Mouse (Mus musculus): ENCODE results near the gene Pla2g2d.

Gene Pla2g2d

GRCm38 (mm10) chr4:138775435-138775834, at the start of gene Pla2g2d:
Pla2g2d (plus strand) TSS chr4:138775735.
- DNase-seq (ENCODE audit: low read depth, low spot score) = no peak

GRCm38 (mm10) chr4:138725751-138726150, 49.8 kb upstream of the Pla2g2d start:
- no peak for DNase-seq (ENCODE audit: low read depth, low spot score)

GRCm38 (mm10) chr4:138729018-138729703, 46.4 kb upstream of the Pla2g2d start:
- DNase-seq (ENCODE audit: low read depth, low spot score) = no peak

- no peak for DNase-seq (ENCODE audit: low read depth, low spot score)
Observed at GRCm38 (mm10) chr4:138734105-138734504, 41.4 kb upstream of the Pla2g2d start.

GRCm38 (mm10) chr4:138734863-138735262, 40.7 kb upstream of the Pla2g2d start:
- DNase-seq (ENCODE audit: low read depth, low spot score) = no peak

GRCm38 (mm10) chr4:138737031-138737430, 38.5 kb upstream of the Pla2g2d start, which contains the start of gene Ubxn10:
Ubxn10 (minus strand) TSS chr4:138737167.
- no peak for DNase-seq (ENCODE audit: low read depth, low spot score)

GRCm38 (mm10) chr4:138739136-138739851, 36.2 kb upstream of the Pla2g2d start:
- peak; percentile 41 for DNase-seq (ENCODE audit: low read depth, low spot score)

- DNase-seq (ENCODE audit: low read depth, low spot score) = peak; percentile 43
Observed at GRCm38 (mm10) chr4:138745884-138746283, 29.7 kb upstream of the Pla2g2d start.

GRCm38 (mm10) chr4:138746866-138747265, 28.7 kb upstream of the Pla2g2d start:
- DNase-seq (ENCODE audit: low read depth, low spot score) = no peak

- DNase-seq (ENCODE audit: low read depth, low spot score) = no peak
Observed at GRCm38 (mm10) chr4:138747851-138748250, 27.7 kb upstream of the Pla2g2d start.

GRCm38 (mm10) chr4:138748369-138749072, 27.0 kb upstream of the Pla2g2d start:
- DNase-seq (ENCODE audit: low read depth, low spot score) = peak; percentile 56

GRCm38 (mm10) chr4:138752603-138753002, 22.9 kb upstream of the Pla2g2d start:
- no peak for DNase-seq (ENCODE audit: low read depth, low spot score)

GRCm38 (mm10) chr4:138753608-138754007, 21.9 kb upstream of the Pla2g2d start:
- no peak for DNase-seq (ENCODE audit: low read depth, low spot score)

GRCm38 (mm10) chr4:138754432-138754831, 21.1 kb upstream of the Pla2g2d start:
- no peak for DNase-seq (ENCODE audit: low read depth, low spot score)

GRCm38 (mm10) chr4:138755439-138755838, 20.1 kb upstream of the Pla2g2d start:
- DNase-seq (ENCODE audit: low read depth, low spot score) = no peak

GRCm38 (mm10) chr4:138755983-138756382, 19.6 kb upstream of the Pla2g2d start:
- no peak for DNase-seq (ENCODE audit: low read depth, low spot score)

- no peak for DNase-seq (ENCODE audit: low read depth, low spot score)
Observed at GRCm38 (mm10) chr4:138757416-138757815, 18.1 kb upstream of the Pla2g2d start, which contains the start of gene Pla2g2f. Pla2g2f (minus strand) TSS chr4:138757626.

GRCm38 (mm10) chr4:138762266-138762665, 13.3 kb upstream of the Pla2g2d start:
- no peak for DNase-seq (ENCODE audit: low read depth, low spot score)

GRCm38 (mm10) chr4:138771970-138772369, 3.6 kb upstream of the Pla2g2d start:
- DNase-seq (ENCODE audit: low read depth, low spot score) = no peak

GRCm38 (mm10) chr4:138772386-138772785, 3.1 kb upstream of the Pla2g2d start:
- DNase-seq (ENCODE audit: low read depth, low spot score) = no peak

- peak; percentile 63 for DNase-seq (ENCODE audit: low read depth, low spot score)
Observed at GRCm38 (mm10) chr4:138777417-138778407, 2.2 kb downstream of the Pla2g2d start.

All from mesoderm, embryonic 11.5 days (tissue).